Mouse (Mus musculus): Measurements from ENCODE around the gene Cd80. TPM values are rescaled to one million over a fixed set of nuclear protein-coding genes. Genes with fewer than 3 reads are reported as not detected.

The Cd80 gene
- total and polyA plus RNA-seq, 3 experiments = 39.5 to 57.8 (median 46.2) TPM

GRCm38 (mm10) chr16:38454533-38455254 lies 667 bp upstream of the Cd80 start:
- H3K4me2 ChIP-seq (ENCODE audit: insufficient read depth, low read depth, poor library complexity, severe bottlenecking) = peak overlapping the region; percentile 85
- H3K27me3 ChIP-seq (replicated peaks) = no peaks in the 10 kb centered on the region
- TF ChIP-seq MEF2A (IDR thresholded peaks at IDR 0.05; ENCODE audit: borderline replicate concordance, low read depth, low read length) = peak; percentile 31; the same call in 1 of the 2 replicates
- TF ChIP-seq RAD21 (IDR thresholded peaks at IDR 0.05; ENCODE audit: low read depth, low read length) = no peak
- 0 out of 2 replicates have a peak, but pooled peaks have one; percentile 61 for TF ChIP-seq MYC (IDR thresholded peaks at IDR 0.05; ENCODE audit: low read depth, low read length)
- TF ChIP-seq ZNF384 (IDR thresholded peaks at IDR 0.05; ENCODE audit: low read depth, low read length) = peak; percentile 80
- TF ChIP-seq SIN3A (IDR thresholded peaks at IDR 0.05; ENCODE audit: low read length) = peak; percentile 58; the same call in 1 of the 2 replicates
- peak; percentile 32; the same call in 1 of the 2 replicates for TF ChIP-seq JUND (conservative IDR thresholded peaks at IDR 0.05; ENCODE audit: low read depth, low read length)
- peak; percentile 3; the same call in 1 of the 2 replicates for TF ChIP-seq MXI1 (IDR thresholded peaks at IDR 0.05; ENCODE audit: low read depth, low read length)
- no peak for TF ChIP-seq E2F4 (IDR thresholded peaks at IDR 0.05; ENCODE audit: insufficient replicate concordance, low read depth, low read length)
- peak; percentile 17; the same call in 1 of the 2 replicates for TF ChIP-seq JUN (IDR thresholded peaks at IDR 0.05; ENCODE audit: insufficient read depth, low read depth, low read length)
- no peak for TF ChIP-seq ZKSCAN1 (IDR thresholded peaks at IDR 0.05; ENCODE audit: borderline replicate concordance, low read depth, low read length)
- no peak for TF ChIP-seq POLR2AphosphoS2 (IDR thresholded peaks at IDR 0.05; ENCODE audit: low read depth, low read length)
- no peak for TF ChIP-seq CHD1 (IDR thresholded peaks at IDR 0.05; ENCODE audit: low read depth, low read length)
- peak; percentile 56; the same call in 1 of the 2 replicates for TF ChIP-seq MAX (IDR thresholded peaks at IDR 0.05; ENCODE audit: low read length)
- no peak for TF ChIP-seq PAX5 (IDR thresholded peaks at IDR 0.05; ENCODE audit: low read length)
- no peak for TF ChIP-seq HCFC1 (IDR thresholded peaks at IDR 0.05; ENCODE audit: low read depth, low read length)
- no peak for TF ChIP-seq TBP (conservative IDR thresholded peaks at IDR 0.05; ENCODE audit: low read depth, low read length)
- TF ChIP-seq MAZ (IDR thresholded peaks at IDR 0.05; ENCODE audit: low read depth, low read length) = no peak
- TF ChIP-seq ETS1 (conservative IDR thresholded peaks at IDR 0.05; ENCODE audit: low read depth, low read length) = 0 out of 2 replicates have a peak, but pooled peaks have one; percentile 4
- peaks cover 10 to 30% of the 10 kb centered on the region in 2 experiments for H3K4me1 ChIP-seq (ENCODE audit: control insufficient read depth in 1 of 2, insufficient read depth in 2 of 2)
- in situ Hi-C loops (cut with MboI; ENCODE audit: low pct_ligation_motif_present, low pct_unique_long_range_greater_than_20kb, low sequenced_read_pairs) = loop anchor here (5.0 kb wide), 1 partner anchor 47 kb away; no protein-coding TSS in a partner anchor
- H3K9me3 ChIP-seq (replicated peaks; ENCODE audit: low read length) = no peaks in the 10 kb centered on the region
- dilution Hi-C loops (cut with MboI; ENCODE audit: extremely low pct_ligation_motif_present, extremely low pct_unique_long_range_greater_than_20kb, low sequenced_read_pairs) = no loop called here
- H3K4me3 ChIP-seq (replicated peaks in 1 of 3; ENCODE audit: low read depth in 2 of 3, low read length in 2 of 3, poor library complexity in 1 of 3) = peak overlapping the region; percentile 57 to 98 (median 63)
- DNase-seq (ENCODE audit: extremely low read depth) = no peak
- H3K27ac ChIP-seq (ENCODE audit: insufficient read depth, low read depth) = peak overlapping the region; percentile 92
- H3K9ac ChIP-seq (ENCODE audit: insufficient read depth, low read depth) = peak overlapping the region; percentile 97
- H3K36me3 ChIP-seq (replicated peaks in 1 of 2; ENCODE audit: control insufficient read depth in 1 of 2, insufficient read depth in 1 of 2, low read length in 1 of 2) = peaks cover 6 to 14% of the 10 kb centered on the region in 2 experiments
- H3K79me2 ChIP-seq (replicated peaks; ENCODE audit: control insufficient read depth, extremely low read depth, insufficient read depth, poor library complexity, severe bottlenecking) = peaks cover 62% of the 10 kb centered on the region
